Mouse (Mus musculus) lung, postnatal 0 days (tissue): ENCODE measurements around the gene Metap1d.

Source experiments
- CTCF ChIP-seq: IDR thresholded peaks from 2 replicates; pipeline ENCODE4 v1.5.1; 2016; ENCODE audit warnings: antibody characterized with exemption, mild to moderate bottlenecking
- EP300 ChIP-seq: IDR thresholded peaks from 2 replicates; pipeline ENCODE4 v1.6.1; 2016; ENCODE audit warnings: antibody characterized with exemption, mild to moderate bottlenecking, control low read depth

DNA sequence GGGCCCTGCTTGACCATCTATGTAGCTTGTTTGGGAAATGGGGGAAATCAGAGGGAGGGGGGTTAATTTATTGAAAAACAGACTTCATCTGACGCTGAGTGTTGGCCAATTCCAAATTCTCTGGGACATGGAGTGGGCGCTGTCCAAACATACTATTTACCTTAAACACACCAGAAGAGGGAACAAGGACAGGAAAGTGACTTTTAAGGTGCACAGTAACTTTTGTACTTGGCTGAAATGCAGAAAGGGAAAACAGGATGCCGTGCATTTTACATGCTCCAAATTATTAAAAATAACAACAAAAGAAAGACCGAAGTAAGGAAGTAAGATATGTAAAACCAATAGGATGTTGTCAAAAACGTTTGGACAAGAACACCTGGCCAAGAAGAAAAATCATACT, 80.0 kb downstream of the Metap1d start:
- TF ChIP-seq CTCF: no peak
- TF ChIP-seq EP300: no peak
